Mouse (Mus musculus): Measurements from ENCODE around the gene Sfmbt1. TPM values are rescaled to one million over a fixed set of nuclear protein-coding genes. Genes with fewer than 3 reads are reported as not detected.
A peak's percentile ranks its signal among the peaks of the same experiment; 100 is the strongest.

Gene Sfmbt1
- polyA plus RNA-seq, 1 experiment from 2014 or later: 17.4 TPM

GRCm38 (mm10) chr14:30784614-30785013 lies 70.0 kb downstream of the Sfmbt1 start:
- H3K4me3 ChIP-seq (ENCODE audit: low read depth, low read length): no peak overlapping the region
- WGBS: 94% methylated on average over 6 of the region's 6 CpGs
- H3K4me1 ChIP-seq (ENCODE audit: control insufficient read depth, insufficient read depth, low read length): no peaks in the 10 kb centered on the region
- ATAC-seq: no peak
- H3K27ac ChIP-seq (ENCODE audit: low read length): no peak overlapping the region
- no peaks in the 10 kb centered on the region for H3K9me3 ChIP-seq (replicated peaks; ENCODE audit: control insufficient read depth, low read length, poor library complexity, severe bottlenecking)
- no peak overlapping the region for H3K9ac ChIP-seq (ENCODE audit: low read depth, low read length)
- no peak overlapping the region for H3K4me2 ChIP-seq (ENCODE audit: low read length)
- H3K27me3 ChIP-seq (ENCODE audit: control insufficient read depth, insufficient read depth, low read depth, low read length): no peaks in the 10 kb centered on the region
- H3K36me3 ChIP-seq (ENCODE audit: control insufficient read depth, insufficient read depth, low read length): peaks cover 10% of the 10 kb centered on the region

GRCm38 (mm10) chr14:30789471-30789870 lies 74.8 kb downstream of the Sfmbt1 start:
- 80% methylated on average over 1 of the region's 1 CpGs for WGBS
- no peak for ATAC-seq
- no peaks in the 10 kb centered on the region for H3K9me3 ChIP-seq (replicated peaks; ENCODE audit: control insufficient read depth, low read length, poor library complexity, severe bottlenecking)
- H3K27me3 ChIP-seq (ENCODE audit: control insufficient read depth, insufficient read depth, low read depth, low read length): no peaks in the 10 kb centered on the region
- peaks cover 9% of the 10 kb centered on the region for H3K36me3 ChIP-seq (ENCODE audit: control insufficient read depth, insufficient read depth, low read length)
- H3K4me3 ChIP-seq (ENCODE audit: low read depth, low read length): no peak overlapping the region
- no peak overlapping the region for H3K9ac ChIP-seq (ENCODE audit: low read depth, low read length)
- H3K4me1 ChIP-seq (ENCODE audit: control insufficient read depth, insufficient read depth, low read length): no peaks in the 10 kb centered on the region
- H3K27ac ChIP-seq (ENCODE audit: low read length): no peak overlapping the region
- no peak overlapping the region for H3K4me2 ChIP-seq (ENCODE audit: low read length)

- H3K27ac ChIP-seq (ENCODE audit: low read length): no peak overlapping the region
- no peaks in the 10 kb centered on the region for H3K27me3 ChIP-seq (ENCODE audit: control insufficient read depth, insufficient read depth, low read depth, low read length)
- H3K9ac ChIP-seq (ENCODE audit: low read depth, low read length): no peak overlapping the region
- peaks cover 9% of the 10 kb centered on the region for H3K36me3 ChIP-seq (ENCODE audit: control insufficient read depth, insufficient read depth, low read length)
- H3K4me2 ChIP-seq (ENCODE audit: low read length): no peak overlapping the region
- H3K9me3 ChIP-seq (replicated peaks; ENCODE audit: control insufficient read depth, low read length, poor library complexity, severe bottlenecking): no peaks in the 10 kb centered on the region
- 91% methylated on average over 3 of the region's 3 CpGs for WGBS
- H3K4me3 ChIP-seq (ENCODE audit: low read depth, low read length): no peak overlapping the region
- no peak for ATAC-seq
- no peaks in the 10 kb centered on the region for H3K4me1 ChIP-seq (ENCODE audit: control insufficient read depth, insufficient read depth, low read length)
Measured at GRCm38 (mm10) chr14:30792871-30793270, 78.2 kb downstream of the Sfmbt1 start.

GRCm38 (mm10) chr14:30801756-30802155 lies 87.1 kb downstream of the Sfmbt1 start:
- no peaks in the 10 kb centered on the region for H3K4me1 ChIP-seq (ENCODE audit: control insufficient read depth, insufficient read depth, low read length)
- no peak overlapping the region for H3K9ac ChIP-seq (ENCODE audit: low read depth, low read length)
- 96% methylated on average over 2 of the region's 2 CpGs for WGBS
- H3K27me3 ChIP-seq (ENCODE audit: control insufficient read depth, insufficient read depth, low read depth, low read length): no peaks in the 10 kb centered on the region
- ATAC-seq: no peak
- no peak overlapping the region for H3K4me3 ChIP-seq (ENCODE audit: low read depth, low read length)
- H3K9me3 ChIP-seq (replicated peaks; ENCODE audit: control insufficient read depth, low read length, poor library complexity, severe bottlenecking): no peaks in the 10 kb centered on the region
- H3K36me3 ChIP-seq (ENCODE audit: control insufficient read depth, insufficient read depth, low read length): peaks cover 13% of the 10 kb centered on the region
- H3K4me2 ChIP-seq (ENCODE audit: low read length): no peak overlapping the region
- no peak overlapping the region for H3K27ac ChIP-seq (ENCODE audit: low read length)

- H3K9ac ChIP-seq (ENCODE audit: low read depth, low read length): no peak overlapping the region
- ATAC-seq: no peak
- no peak overlapping the region for H3K4me2 ChIP-seq (ENCODE audit: low read length)
- H3K36me3 ChIP-seq (ENCODE audit: control insufficient read depth, insufficient read depth, low read length): peaks cover 11% of the 10 kb centered on the region; the same call in 1 of the 2 replicates
- H3K27ac ChIP-seq (ENCODE audit: low read length): no peak overlapping the region
- no peaks in the 10 kb centered on the region for H3K9me3 ChIP-seq (replicated peaks; ENCODE audit: control insufficient read depth, low read length, poor library complexity, severe bottlenecking)
- no peaks in the 10 kb centered on the region for H3K27me3 ChIP-seq (ENCODE audit: control insufficient read depth, insufficient read depth, low read depth, low read length)
- H3K4me1 ChIP-seq (ENCODE audit: control insufficient read depth, insufficient read depth, low read length): peaks cover 5% of the 10 kb centered on the region
- WGBS: 87% methylated on average over 3 of the region's 3 CpGs
- H3K4me3 ChIP-seq (ENCODE audit: low read depth, low read length): no peak overlapping the region
Measured at GRCm38 (mm10) chr14:30821136-30821535, 106.5 kb downstream of the Sfmbt1 start.

GRCm38 (mm10) chr14:30824456-30824995 lies 109.9 kb downstream of the Sfmbt1 start:
- H3K9me3 ChIP-seq (replicated peaks; ENCODE audit: control insufficient read depth, low read length, poor library complexity, severe bottlenecking): no peaks in the 10 kb centered on the region
- H3K9ac ChIP-seq (ENCODE audit: low read depth, low read length): no peak overlapping the region
- H3K4me1 ChIP-seq (ENCODE audit: control insufficient read depth, insufficient read depth, low read length): peaks cover 20% of the 10 kb centered on the region
- no peak overlapping the region for H3K4me3 ChIP-seq (ENCODE audit: low read depth, low read length)
- ATAC-seq: no peak
- WGBS: 80% methylated on average over 6 of the region's 6 CpGs
- no peak overlapping the region for H3K27ac ChIP-seq (ENCODE audit: low read length)
- no peaks in the 10 kb centered on the region for H3K27me3 ChIP-seq (ENCODE audit: control insufficient read depth, insufficient read depth, low read depth, low read length)
- H3K36me3 ChIP-seq (ENCODE audit: control insufficient read depth, insufficient read depth, low read length): no peaks in the 10 kb centered on the region
- H3K4me2 ChIP-seq (ENCODE audit: low read length): no peak overlapping the region

GRCm38 (mm10) chr14:30825021-30825475 lies 110.4 kb downstream of the Sfmbt1 start:
- no peak overlapping the region for H3K27ac ChIP-seq (ENCODE audit: low read length)
- WGBS: 27% methylated on average over 5 of the region's 5 CpGs
- peaks cover 20% of the 10 kb centered on the region for H3K4me1 ChIP-seq (ENCODE audit: control insufficient read depth, insufficient read depth, low read length)
- H3K36me3 ChIP-seq (ENCODE audit: control insufficient read depth, insufficient read depth, low read length): no peaks in the 10 kb centered on the region
- no peaks in the 10 kb centered on the region for H3K27me3 ChIP-seq (ENCODE audit: control insufficient read depth, insufficient read depth, low read depth, low read length)
- peak; percentile 19; the same call in 1 of the 2 replicates for ATAC-seq
- no peaks in the 10 kb centered on the region for H3K9me3 ChIP-seq (replicated peaks; ENCODE audit: control insufficient read depth, low read length, poor library complexity, severe bottlenecking)
- H3K9ac ChIP-seq (ENCODE audit: low read depth, low read length): peak overlapping the region; percentile 87; the same call in 1 of the 2 replicates
- peak overlapping the region; percentile 70 for H3K4me2 ChIP-seq (ENCODE audit: low read length)
- H3K4me3 ChIP-seq (ENCODE audit: low read depth, low read length): peak overlapping the region; percentile 79

GRCm38 (mm10) chr14:30825476-30826131 lies 111.0 kb downstream of the Sfmbt1 start, which contains the start of gene Tmem110:
Tmem110 (plus strand) TSS chr14:30825590.
- Histone ChIP-seq H3K27me3 (ENCODE audit: control insufficient read depth, insufficient read depth, low read depth, low read length) (no peaks in the 10 kb centered on the region), H3K4me1 (ENCODE audit: control insufficient read depth, insufficient read depth, low read length) (peaks cover 20% of the 10 kb centered on the region), H3K36me3 (ENCODE audit: control insufficient read depth, insufficient read depth, low read length) (no peaks in the 10 kb centered on the region), H3K4me2 (ENCODE audit: low read length) (peak within 1 kb of the TSS; percentile 70), H3K4me3 (ENCODE audit: low read depth, low read length) (peak within 1 kb of the TSS; percentile 79), H3K9me3 (replicated peaks; ENCODE audit: control insufficient read depth, low read length, poor library complexity, severe bottlenecking) (no peaks in the 10 kb centered on the region), H3K27ac (ENCODE audit: low read length) (peak within 1 kb of the TSS; percentile 74), H3K9ac (ENCODE audit: low read depth, low read length) (peak within 1 kb of the TSS; percentile 87)
- peak; percentile 97 for ATAC-seq
- WGBS: 0% methylated on average over 35 of the region's 68 CpGs

Measured in midbrain, embryonic 16.5 days (tissue).